Mouse (Mus musculus) cortical plate, adult 2 months (tissue): Measurements from ENCODE around the gene Zmynd15.

Source experiments
- CTCF ChIP-seq: fragments of 200-500 bp; IDR thresholded peaks from 2 replicates; pipeline ENCODE4 v1.5.1; 2011; ENCODE audit warnings: mild to moderate bottlenecking, control low read depth, low read length; ENCODE audit not compliant: insufficient read depth; ENCODE audit errors: extremely low read depth
- POLR2A ChIP-seq: fragments of 200-500 bp; IDR thresholded peaks from 2 replicates; pipeline ENCODE4 v1.6.1; 2011; ENCODE audit warnings: mild to moderate bottlenecking, low read length, control low read depth; ENCODE audit not compliant: insufficient read depth; ENCODE audit errors: extremely low read depth

GRCm38 (mm10) chr11:70512709-70513342 is 53.6 kb downstream of the Zmynd15 start:
- TF ChIP-seq CTCF (no peak), POLR2A (no peak)
